Mouse (Mus musculus) lung, adult 2 months (tissue): Measurements from ENCODE around the gene Zdhhc14. TPM values are rescaled to one million over a fixed set of nuclear protein-coding genes. Genes with fewer than 3 reads are reported as not detected.
A peak's percentile ranks its signal among the peaks of the same experiment; 100 is the strongest.
"Not testable (repeated sequence)": the region's sequence is repeated elsewhere in the genome, so short reads cannot be mapped to it uniquely, and the experiment has no call there.

Experiments
- DNase-seq: peaks from one replicate; pipeline ENCODE4 v3.0.0; 2022
- H3K4me1 ChIP-seq: fragments of 200-500 bp; 2 replicates; pipeline ENCODE4 v1.6.1; 2011; ENCODE audit warnings: low read length; ENCODE audit not compliant: control insufficient read depth, insufficient read depth
- H3K4me3 ChIP-seq: fragments of 200-500 bp; replicated peaks from 2 replicates; pipeline ENCODE3; 2011; ENCODE audit warnings: low read depth, mild to moderate bottlenecking, control low read depth, low read length; ENCODE audit errors: extremely low read depth
- CTCF ChIP-seq: fragments of 200-500 bp; IDR thresholded peaks from 2 replicates; pipeline ENCODE4 v1.5.1; 2011; ENCODE audit warnings: mild to moderate bottlenecking, low read length, control low read depth; ENCODE audit not compliant: insufficient read depth
- POLR2A ChIP-seq: fragments of 200-500 bp; IDR thresholded peaks from 2 replicates; pipeline ENCODE4 v1.6.1; 2011; ENCODE audit warnings: low read depth, mild to moderate bottlenecking, control low read depth, low read length, borderline replicate concordance; ENCODE audit errors: extremely low read depth
- WGBS: fragments of 180-500 bp; shearing (Covaris S2); methylation state at CpG from one replicate; pipeline ENCODE4 v1.1.7; 2018; 5-methylcytosine and 5-hydroxymethylcytosine counted together
- polyA plus RNA-seq: library from polyadenylated mRNA; depleted of rRNA; stranded (reverse); fragments of >200 nt; gene quantifications from 2 replicates; pipeline ENCODE4 v1.2.3, GENCODE M21; 2012

Zdhhc14 gene
- polyA plus RNA-seq, 1 experiment, result 5.8 TPM

GRCm38 (mm10) chr17:5614771-5615318 lies 122.5 kb downstream of the Zdhhc14 start:
- no peak for DNase-seq
- TF ChIP-seq CTCF (no peak), POLR2A (no peak)
- 32% methylated on average over 9 of the region's 9 CpGs for WGBS

GRCm38 (mm10) chr17:5621626-5622591 lies 129.6 kb downstream of the Zdhhc14 start:
- no peak overlapping the region for H3K4me3 ChIP-seq
- DNase-seq, result no peak
- 84% methylated on average over 25 of the region's 25 CpGs for WGBS
- H3K4me1 ChIP-seq, result no peaks in the 10 kb centered on the region; the same call in 1 of the 2 replicates
- TF ChIP-seq POLR2A (no peak), CTCF (no peak)

More at GRCm38 (mm10) chr17:5614771-5615318, 122.5 kb downstream of the Zdhhc14 start:
- H3K4me3 ChIP-seq, result no peak overlapping the region
- H3K4me1 ChIP-seq, result peaks cover 3% of the 10 kb centered on the region; the same call in 1 of the 2 replicates

DNA sequence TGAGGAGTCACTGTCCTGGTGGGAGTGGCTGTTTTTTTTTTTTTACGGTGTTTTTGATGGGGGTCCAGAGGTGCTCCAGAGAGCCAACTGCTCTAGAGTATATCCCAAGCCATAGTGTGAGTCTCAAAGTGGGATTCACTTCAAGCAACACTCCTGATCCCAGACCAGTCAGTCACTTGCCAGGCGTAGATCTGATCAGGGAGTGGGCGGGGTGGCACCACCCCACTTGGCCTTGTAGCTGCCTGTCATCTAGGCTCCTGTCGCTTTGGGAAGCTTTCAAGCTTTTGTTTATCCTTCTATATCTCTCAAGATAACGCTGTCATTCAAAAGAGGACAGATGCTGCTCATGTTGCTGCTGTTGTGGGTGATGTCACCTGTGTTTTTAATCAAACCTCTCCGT lies 130.4 kb downstream of the Zdhhc14 start:
- DNase-seq, result no peak
- 39% methylated on average over 6 of the region's 6 CpGs for WGBS
- no peak overlapping the region for H3K4me3 ChIP-seq
- no peaks in the 10 kb centered on the region; the same call in 1 of the 2 replicates for H3K4me1 ChIP-seq
- TF ChIP-seq CTCF (no peak), POLR2A (no peak)

- peak; percentile 23 for DNase-seq
- TF ChIP-seq POLR2A, result no peak
- TF ChIP-seq CTCF, result no peak
- H3K4me3 ChIP-seq, result no peak overlapping the region
- H3K4me1 ChIP-seq, result no peaks in the 10 kb centered on the region; the same call in 1 of the 2 replicates
These were observed 130.8 kb downstream of the Zdhhc14 start for GRCm38 (mm10) chr17:5623181-5623580.

- 63% methylated on average over 1 of the region's 1 CpGs for WGBS
These were observed 132.5 kb downstream of the Zdhhc14 start for GRCm38 (mm10) chr17:5624815-5625214.

DNA sequence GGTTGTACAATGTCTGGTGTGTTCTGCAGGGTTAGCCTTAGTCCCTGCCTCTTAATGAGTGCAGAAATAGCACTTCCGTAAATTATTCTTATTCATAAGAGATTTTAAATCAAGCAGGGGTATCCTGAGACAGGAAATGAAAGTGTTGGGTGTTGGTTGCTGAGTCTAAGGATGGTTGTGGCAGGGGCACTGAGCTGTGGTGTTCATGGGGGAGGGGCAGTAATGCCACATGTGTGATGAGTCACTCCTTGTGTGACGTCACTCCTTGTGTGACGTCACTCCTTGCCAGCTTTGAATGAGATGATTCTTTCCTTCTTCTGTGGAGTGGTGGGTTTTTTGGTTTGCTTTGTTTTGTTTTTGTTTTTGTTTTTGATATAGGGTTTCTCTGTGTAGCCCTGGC lies 134.0 kb downstream of the Zdhhc14 start:
- DNase-seq, result no peak
- Histone ChIP-seq H3K4me3 (no peak overlapping the region), H3K4me1 (no peaks in the 10 kb centered on the region; the same call in 1 of the 2 replicates)
- 44% methylated on average over 3 of the region's 3 CpGs for WGBS
- no peak for TF ChIP-seq CTCF

More at GRCm38 (mm10) chr17:5624815-5625214, 132.5 kb downstream of the Zdhhc14 start:
- not testable (repeated sequence) for H3K4me3 ChIP-seq, DNase-seq, H3K4me1 ChIP-seq

DNA sequence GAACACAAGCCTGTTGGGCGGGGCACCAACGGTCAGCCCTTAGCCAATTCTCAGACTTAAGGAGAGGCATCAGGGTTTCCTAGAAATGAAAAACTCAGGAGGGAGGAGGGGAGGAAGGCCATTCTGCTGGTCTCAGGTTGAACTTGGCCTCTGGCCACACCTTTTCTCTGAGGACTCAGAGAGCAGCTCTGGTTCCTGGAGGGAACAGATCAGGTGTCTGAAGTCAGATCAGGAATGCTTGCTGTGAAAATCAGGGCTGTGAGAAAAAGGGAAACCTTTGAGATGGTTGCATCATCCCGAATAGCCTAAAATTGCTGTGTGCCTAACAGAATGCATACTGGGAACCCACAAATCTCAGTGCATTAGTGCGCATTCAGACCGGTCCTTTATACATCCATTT lies 135.3 kb downstream of the Zdhhc14 start:
- no peak for DNase-seq
- Histone ChIP-seq H3K4me3 (no peak overlapping the region), H3K4me1 (no peaks in the 10 kb centered on the region; the same call in 1 of the 2 replicates)
- TF ChIP-seq CTCF (no peak), POLR2A (no peak)
- WGBS, result 88% methylated on average over 5 of the region's 5 CpGs

DNA sequence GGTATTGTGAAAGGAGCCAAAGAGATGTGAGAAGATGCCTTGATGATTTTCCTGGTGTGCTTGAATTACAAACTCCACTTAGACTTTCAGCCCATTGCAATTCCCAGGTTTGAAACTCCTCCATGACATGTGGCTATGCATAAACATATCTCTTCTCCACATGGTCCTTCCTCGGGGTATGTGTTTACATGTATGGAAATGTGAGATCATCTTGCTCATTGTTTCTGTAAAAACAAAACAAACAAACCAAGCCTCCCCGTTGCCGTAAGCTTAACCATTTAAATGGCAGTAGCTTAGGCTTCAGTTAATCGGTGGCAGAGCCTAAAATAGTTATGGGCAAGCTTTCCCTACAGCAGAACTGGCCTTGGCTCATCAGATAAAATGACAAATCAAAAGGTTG lies 137.3 kb downstream of the Zdhhc14 start:
- H3K4me1 ChIP-seq, result no peaks in the 10 kb centered on the region; the same call in 1 of the 2 replicates
- no peak for DNase-seq
- no peak overlapping the region for H3K4me3 ChIP-seq
- 49% methylated on average over 4 of the region's 4 CpGs for WGBS
- TF ChIP-seq POLR2A (no peak), CTCF (no peak)

GRCm38 (mm10) chr17:5635254-5635653 lies 142.9 kb downstream of the Zdhhc14 start:
- no peak for DNase-seq
- no peak overlapping the region for H3K4me3 ChIP-seq
- TF ChIP-seq CTCF (no peak), POLR2A (no peak)
- 51% methylated on average over 2 of the region's 2 CpGs for WGBS
- H3K4me1 ChIP-seq, result no peaks in the 10 kb centered on the region

GRCm38 (mm10) chr17:5641436-5641835 lies 149.1 kb downstream of the Zdhhc14 start:
- 78% methylated on average over 8 of the region's 8 CpGs for WGBS
- Histone ChIP-seq H3K4me3 (no peak overlapping the region), H3K4me1 (no peaks in the 10 kb centered on the region)
- TF ChIP-seq CTCF (no peak), POLR2A (no peak)
- no peak for DNase-seq
